In genomic region chr4:118289266-118289665, GRCm38 (mm10) we compare ENCODE assay signal across 9 mouse cellular contexts. TPM values are rescaled to one million over a fixed set of nuclear protein-coding genes. Genes with fewer than 3 reads are reported as not detected.
DNase-seq lines count a peak whose midpoint lies in the region; ATAC-seq and TF ChIP-seq lines count a peak whose summit lies in the region.
"Had no signal": no experiment of that assay in that cellular context is flagged by ENCODE, and none has a peak within 500 bp of the region (broad histone marks: within the 10 kb centered on the region; RNA-seq: fewer than 3 reads in every experiment).

No protein-coding gene starts in this region.

- peaks cover 17% of the 10 kb centered on the region for H3K36me3 ChIP-seq in kidney, embryonic 15.5 days
- no peaks in the 10 kb centered on the region for H3K36me3 ChIP-seq in kidney, adult 2 months (ENCODE audit: control insufficient read depth, insufficient read depth, low read length)
- peaks cover 23% of the 10 kb centered on the region for H3K36me3 ChIP-seq in forebrain, embryonic 12.5 days (replicated peaks)
- H3K36me3 ChIP-seq in limb, embryonic 15.5 days, result peaks cover 9% of the 10 kb centered on the region
- no peaks in the 10 kb centered on the region for H3K36me3 ChIP-seq in stomach, postnatal 0 days (ENCODE audit: control insufficient read depth, insufficient read depth, low read length)

- peak; percentile 24; the same call in 1 of the 2 replicates for ATAC-seq in kidney, embryonic 15.5 days (replicated peaks; ENCODE audit: low FRiP score)
- ATAC-seq in forebrain, embryonic 12.5 days (ENCODE audit: low FRiP score), result no peak
- ATAC-seq in limb, embryonic 15.5 days (ENCODE audit: insufficient number of reproducible peaks, low FRiP score, low TSS enrichment, low read depth), result no peak
- ATAC-seq in stomach, postnatal 0 days (ENCODE audit: low FRiP score, low TSS enrichment), result peak; percentile 14; the same call in 1 of the 2 replicates

- peak overlapping the region; percentile 95 for H3K27ac ChIP-seq in kidney, embryonic 15.5 days
- no peak overlapping the region for H3K27ac ChIP-seq in kidney, adult 2 months (ENCODE audit: insufficient read depth, low read depth, low read length)
- H3K27ac ChIP-seq in forebrain, embryonic 12.5 days, result peak overlapping the region; percentile 88
- H3K27ac ChIP-seq in limb, embryonic 15.5 days, result peak overlapping the region; percentile 89
- H3K27ac ChIP-seq in stomach, postnatal 0 days (replicated peaks), result peak overlapping the region; percentile 9; the same call in 1 of the 2 replicates

- no peak for TF ChIP-seq CTCF in kidney, adult 2 months (conservative IDR thresholded peaks at IDR 0.05; ENCODE audit: insufficient read depth, insufficient read length, low read depth, low read length)
- no peak for TF ChIP-seq CTCF in stomach, postnatal 0 days (IDR thresholded peaks at IDR 0.05; ENCODE audit: low read depth)

- no peak for TF ChIP-seq EP300 in stomach, postnatal 0 days (optimal IDR thresholded peaks at IDR 0.05)

- H3K9me3 ChIP-seq in kidney, embryonic 15.5 days (replicated peaks), result no peaks in the 10 kb centered on the region
- no peaks in the 10 kb centered on the region for H3K9me3 ChIP-seq in forebrain, embryonic 12.5 days
- H3K9me3 ChIP-seq in limb, embryonic 15.5 days, result no peaks in the 10 kb centered on the region
- H3K9me3 ChIP-seq in stomach, postnatal 0 days (ENCODE audit: control insufficient read depth, low read length), result no peaks in the 10 kb centered on the region

- no peak for TF ChIP-seq POLR2A in kidney, adult 2 months (IDR thresholded peaks at IDR 0.05; ENCODE audit: low read depth, low read length)

- peaks cover 61% of the 10 kb centered on the region for H3K4me1 ChIP-seq in kidney, embryonic 15.5 days
- peaks cover 20% of the 10 kb centered on the region; the same call in 1 of the 2 replicates for H3K4me1 ChIP-seq in kidney, adult 2 months (ENCODE audit: control insufficient read depth, insufficient read depth, low read length)
- peaks cover 35% of the 10 kb centered on the region for H3K4me1 ChIP-seq in forebrain, embryonic 12.5 days
- peaks cover 32% of the 10 kb centered on the region for H3K4me1 ChIP-seq in limb, embryonic 15.5 days
- peaks cover 2% of the 10 kb centered on the region; the same call in 1 of the 2 replicates for H3K4me1 ChIP-seq in stomach, postnatal 0 days (replicated peaks; ENCODE audit: control insufficient read depth, insufficient read depth)

- H3K4me2 ChIP-seq in kidney, embryonic 15.5 days, result peak overlapping the region; percentile 78
- peak overlapping the region; percentile 87 for H3K4me2 ChIP-seq in forebrain, embryonic 12.5 days
- H3K4me2 ChIP-seq in limb, embryonic 15.5 days, result peak overlapping the region; percentile 70
- H3K4me2 ChIP-seq in stomach, postnatal 0 days (replicated peaks; ENCODE audit: low read depth), result peak overlapping the region; percentile 89

- peak overlapping the region; percentile 87 for H3K4me3 ChIP-seq in kidney, embryonic 15.5 days (replicated peaks)
- H3K4me3 ChIP-seq in kidney, adult 2 months (ENCODE audit: insufficient read depth, low read depth, low read length), result no peak overlapping the region
- H3K4me3 ChIP-seq in forebrain, embryonic 12.5 days (replicated peaks), result peak overlapping the region; percentile 83
- H3K4me3 ChIP-seq in limb, embryonic 15.5 days, result peak overlapping the region; percentile 79
- peak overlapping the region; percentile 85 for H3K4me3 ChIP-seq in stomach, postnatal 0 days (ENCODE audit: low read depth, low read length)

- 40% methylated on average over 5 of the region's 5 CpGs for WGBS in kidney, embryonic 15.5 days
- WGBS in kidney, adult 2 months, result 46% methylated on average over 5 of the region's 5 CpGs
- 46% methylated on average over 5 of the region's 5 CpGs for WGBS in forebrain, embryonic 12.5 days
- WGBS in limb, embryonic 15.5 days, result 43% methylated on average over 5 of the region's 5 CpGs
- WGBS in stomach, postnatal 0 days, result 33% methylated on average over 5 of the region's 5 CpGs

- DNase-seq in kidney, adult 2 months, result no peak
- DNase-seq in stomach, postnatal 0 days (ENCODE audit: low spot score), result no peak
- DNase-seq in frontal cortex, postnatal 36 days (ENCODE audit: low spot score in 2 of 2), result no peak
- DNase-seq in spleen, postnatal 36 days (ENCODE audit: low spot score in 2 of 2), result no peak
- DNase-seq in layer of hippocampus, adult 9-11 months, result no peak
- DNase-seq: cerebellum, adult 18-20 months had no signal

- H3K27me3 ChIP-seq in kidney, embryonic 15.5 days, result peaks cover 6% of the 10 kb centered on the region; the same call in 1 of the 2 replicates
- H3K27me3 ChIP-seq in kidney, adult 2 months (replicated peaks; ENCODE audit: control insufficient read depth, insufficient read depth, low read length), result no peaks in the 10 kb centered on the region
- H3K27me3 ChIP-seq in forebrain, embryonic 12.5 days, result no peaks in the 10 kb centered on the region
- H3K27me3 ChIP-seq in limb, embryonic 15.5 days, result no peaks in the 10 kb centered on the region
- no peaks in the 10 kb centered on the region for H3K27me3 ChIP-seq in stomach, postnatal 0 days (ENCODE audit: control insufficient read depth, insufficient read depth, low read length)

- H3K9ac ChIP-seq in kidney, embryonic 15.5 days, result peak overlapping the region; percentile 86
- peak overlapping the region; percentile 94 for H3K9ac ChIP-seq in forebrain, embryonic 12.5 days
- peak overlapping the region; percentile 76; the same call in 1 of the 2 replicates for H3K9ac ChIP-seq in limb, embryonic 15.5 days
- peak overlapping the region; percentile 90; the same call in 1 of the 2 replicates for H3K9ac ChIP-seq in stomach, postnatal 0 days (ENCODE audit: low read length)

RNA-seq across cellular contexts. Expression of gene Ptprf, which starts 1.9 kb away (rescaled TPM):
- polyA plus RNA-seq in kidney, embryonic 15.5 days (2015; fragmentation: Nextera tagmentation; extraction: Ambion mirVana), result 64.2 and 64.4 TPM in 2 replicates
- polyA plus RNA-seq in kidney, adult 2 months (2012; rRNA removed), result 89.9 and 114 TPM in 2 replicates
- 118 and 122 TPM in 2 replicates for polyA plus RNA-seq in forebrain, embryonic 12.5 days (2016; fragmentation: Nextera tagmentation; extraction: Ambion mirVana)
- 66.4 and 82.7 TPM in 2 replicates for polyA plus RNA-seq in limb, embryonic 15.5 days (2015; fragmentation: Nextera tagmentation; extraction: Ambion mirVana)
- polyA plus RNA-seq in stomach, postnatal 0 days (2015; fragmentation: Nextera tagmentation; extraction: Ambion mirVana), result 30.1 and 34.1 TPM in 2 replicates

Comparison
In these comparisons a context has a peak if more than half of its experiments do, and no peak if none do; other contexts are left out.
1. ATAC-seq: peak in kidney, embryonic 15.5 days (single experiment) and stomach, postnatal 0 days (single experiment); none in forebrain, embryonic 12.5 days (single experiment) and limb, embryonic 15.5 days (single experiment).
2. Peak in every context shown above with its lines, with median percentiles within 50 percentile points of each other: H3K4me2 ChIP-seq and H3K9ac ChIP-seq.